Mouse (Mus musculus) stomach, postnatal 0 days (tissue): ENCODE data around the gene Socs7. TPM values are rescaled to one million over a fixed set of nuclear protein-coding genes. Genes with fewer than 3 reads are reported as not detected.

Experiments used
- ATAC-seq: fragments of 200-750 bp; cut with Nextera tagmentation; 2 replicates; pipeline ENCODE4 v1.8.0; 2017; ENCODE audit not compliant: low FRiP score, low TSS enrichment
- DNase-seq: peaks from one replicate; pipeline ENCODE4 v3.0.0-alpha.2; 2016; ENCODE audit warnings: low spot score
- H3K27ac ChIP-seq: fragments of 300-500 bp; sonication (generic); replicated peaks from 2 replicates; pipeline ENCODE4 v1.5.1; 2014; ENCODE audit warnings: mild to moderate bottlenecking, control low read depth
- H3K27me3 ChIP-seq: fragments of 300-500 bp; sonication (generic); 2 replicates; pipeline ENCODE4 v1.6.1; 2014; ENCODE audit warnings: low read length; ENCODE audit not compliant: control insufficient read depth, insufficient read depth
- H3K36me3 ChIP-seq: fragments of 300-500 bp; sonication (generic); 2 replicates; pipeline ENCODE4 v1.6.1; 2014; ENCODE audit warnings: low read length, mixed read lengths; ENCODE audit not compliant: control insufficient read depth, insufficient read depth
- H3K4me1 ChIP-seq: fragments of 300-500 bp; sonication (generic); replicated peaks from 2 replicates; pipeline ENCODE4 v1.6.1; 2014; ENCODE audit warnings: antibody characterized with exemption; ENCODE audit not compliant: control insufficient read depth, insufficient read depth
- H3K4me2 ChIP-seq: fragments of 300-500 bp; sonication (generic); replicated peaks from 2 replicates; pipeline ENCODE4 v1.6.1; 2014; ENCODE audit warnings: low read depth, mild to moderate bottlenecking, control low read depth, moderate library complexity
- H3K4me3 ChIP-seq: fragments of 300-500 bp; sonication (generic); 2 replicates; pipeline ENCODE4 v1.5.1; 2014; ENCODE audit warnings: low read depth, low read length, control low read depth
- H3K9ac ChIP-seq: fragments of 300-500 bp; sonication (generic); 2 replicates; pipeline ENCODE4 v1.6.1; 2014; ENCODE audit warnings: mild to moderate bottlenecking, low read length, control low read depth, mixed read lengths
- H3K9me3 ChIP-seq: fragments of 300-500 bp; sonication (generic); 2 replicates; pipeline ENCODE4 v1.6.1; 2016; ENCODE audit warnings: low read length; ENCODE audit not compliant: control insufficient read depth
- CTCF ChIP-seq: IDR thresholded peaks from 2 replicates; pipeline ENCODE4 v1.5.1; 2016; ENCODE audit warnings: antibody characterized with exemption, low read depth, mild to moderate bottlenecking, moderate library complexity
- EP300 ChIP-seq: optimal IDR thresholded peaks from 2 replicates; pipeline ENCODE3; 2016; ENCODE audit warnings: antibody characterized with exemption
- WGBS: fragments of 180-500 bp; shearing (Covaris S2); extraction: QIAGEN DNeasy Blood & Tissue Kit; methylation state at CpG from one replicate; pipeline ENCODE4 v1.1.7; 2014; 5-methylcytosine and 5-hydroxymethylcytosine counted together
- polyA plus RNA-seq: library from polyadenylated mRNA; unstranded; fragments of >200 nt; fragmentation: Nextera tagmentation; extraction: Ambion mirVana; gene quantifications from 2 replicates; pipeline ENCODE4 v1.2.1, GENCODE M21; 2015

Socs7 gene
- polyA plus RNA-seq, 1 experiment from 2014 or later: 1.3 TPM

DNA sequence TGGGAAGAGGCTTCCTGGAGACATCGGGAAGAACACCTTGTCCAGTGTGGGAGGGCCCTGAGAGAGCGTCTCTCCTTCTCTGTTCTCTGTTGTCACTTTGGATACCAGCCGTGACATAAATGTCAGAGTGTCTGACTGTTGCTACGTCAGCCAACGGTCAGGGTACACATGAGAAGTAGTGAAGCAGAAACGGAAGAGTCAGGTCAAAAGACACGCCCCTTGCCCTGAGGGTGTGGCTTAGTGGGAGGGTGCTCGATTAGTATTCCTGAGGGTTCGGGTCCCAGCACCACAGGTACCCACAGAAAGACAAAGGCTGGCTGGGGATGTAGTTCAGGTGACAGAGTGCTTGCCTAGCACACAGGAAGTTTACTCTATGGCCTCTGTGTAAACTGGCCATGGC lies 29.3 kb upstream of the Socs7 start:
- DNase-seq (peak; percentile 39), ATAC-seq (no peak)
- H3K27ac ChIP-seq: no peak overlapping the region
- H3K9me3 ChIP-seq: no peaks in the 10 kb centered on the region
- no peaks in the 10 kb centered on the region for H3K4me1 ChIP-seq
- TF ChIP-seq EP300: no peak
- TF ChIP-seq CTCF: no peak
- 49% methylated on average over 9 of the region's 9 CpGs for WGBS
- no peaks in the 10 kb centered on the region for H3K27me3 ChIP-seq
- no peak overlapping the region for H3K4me2 ChIP-seq
- peaks cover 5% of the 10 kb centered on the region; the same call in 1 of the 2 replicates for H3K36me3 ChIP-seq
- no peak overlapping the region for H3K9ac ChIP-seq
- no peak overlapping the region for H3K4me3 ChIP-seq

- no peaks in the 10 kb centered on the region for H3K4me1 ChIP-seq
- H3K4me3 ChIP-seq: no peak overlapping the region
- H3K9ac ChIP-seq: no peak overlapping the region
- TF ChIP-seq EP300 (no peak), CTCF (no peak)
- ATAC-seq: no peak
- no peaks in the 10 kb centered on the region for H3K9me3 ChIP-seq
- WGBS: 23% methylated on average over 1 of the region's 1 CpGs
- no peak overlapping the region for H3K27ac ChIP-seq
- H3K27me3 ChIP-seq: no peaks in the 10 kb centered on the region
- DNase-seq: no peak
- H3K4me2 ChIP-seq: no peak overlapping the region
- H3K36me3 ChIP-seq: peaks cover 5% of the 10 kb centered on the region; the same call in 1 of the 2 replicates
Measured at GRCm38 (mm10) chr11:97333896-97334295, 28.5 kb upstream of the Socs7 start.

GRCm38 (mm10) chr11:97334400-97334799 lies 28.0 kb upstream of the Socs7 start:
- ATAC-seq (no peak), DNase-seq (no peak)
- TF ChIP-seq CTCF: no peak
- TF ChIP-seq EP300: no peak
- Histone ChIP-seq H3K9me3 (no peaks in the 10 kb centered on the region), H3K9ac (no peak overlapping the region), H3K4me1 (no peaks in the 10 kb centered on the region), H3K4me3 (no peak overlapping the region), H3K27ac (no peak overlapping the region), H3K27me3 (no peaks in the 10 kb centered on the region), H3K36me3 (peaks cover under 1% of the 10 kb centered on the region; the same call in 1 of the 2 replicates), H3K4me2 (no peak overlapping the region)
- WGBS: 72% methylated on average over 9 of the region's 9 CpGs

- 55% methylated on average over 6 of the region's 6 CpGs for WGBS
- DNase-seq (no peak), ATAC-seq (no peak)
- no peak overlapping the region for H3K9ac ChIP-seq
- H3K36me3 ChIP-seq: no peaks in the 10 kb centered on the region
- H3K27ac ChIP-seq: no peak overlapping the region
- H3K4me2 ChIP-seq: no peak overlapping the region
- no peak for TF ChIP-seq EP300
- TF ChIP-seq CTCF: no peak
- no peak overlapping the region for H3K4me3 ChIP-seq
- no peaks in the 10 kb centered on the region for H3K27me3 ChIP-seq
- H3K9me3 ChIP-seq: no peaks in the 10 kb centered on the region
- H3K4me1 ChIP-seq: no peaks in the 10 kb centered on the region
Measured at GRCm38 (mm10) chr11:97336238-97336637, 26.1 kb upstream of the Socs7 start.

DNA sequence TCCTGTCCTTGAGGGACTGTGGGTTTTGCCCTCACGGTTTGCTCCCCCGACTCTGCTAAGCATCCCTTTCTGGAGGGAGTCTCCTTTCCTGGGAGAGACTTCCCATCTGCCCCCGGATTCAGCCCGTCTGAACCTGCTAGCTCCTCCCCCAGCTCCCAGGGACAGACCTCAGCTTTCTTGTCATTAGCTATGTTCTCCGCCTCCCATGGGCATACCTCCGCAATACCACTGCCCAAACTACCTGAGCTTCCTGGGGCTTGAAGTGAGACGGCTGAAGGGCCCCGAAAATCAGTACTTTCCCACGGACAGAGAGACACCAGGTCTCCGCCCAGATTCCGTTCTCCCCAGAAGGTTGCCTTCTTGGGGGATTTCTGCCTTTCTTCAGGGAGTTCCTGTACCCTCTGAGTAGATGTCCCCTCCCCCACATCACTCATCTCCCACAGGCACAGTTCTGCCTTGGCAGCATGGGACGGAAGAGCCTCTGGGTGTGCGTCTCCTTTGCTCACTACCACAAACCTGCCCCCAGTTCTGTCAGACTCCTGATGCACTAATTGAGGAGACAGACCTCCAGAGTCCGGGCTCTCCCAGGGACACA lies 25.5 kb upstream of the Socs7 start:
- H3K4me2 ChIP-seq: no peak overlapping the region
- no peak for ATAC-seq
- no peaks in the 10 kb centered on the region for H3K36me3 ChIP-seq
- H3K9me3 ChIP-seq: no peaks in the 10 kb centered on the region
- H3K27me3 ChIP-seq: no peaks in the 10 kb centered on the region
- H3K9ac ChIP-seq: no peak overlapping the region
- no peaks in the 10 kb centered on the region for H3K4me1 ChIP-seq
- no peak overlapping the region for H3K27ac ChIP-seq
- no peak for DNase-seq
- WGBS: 60% methylated on average over 14 of the region's 14 CpGs
- TF ChIP-seq EP300 (no peak), CTCF (no peak)
- H3K4me3 ChIP-seq: no peak overlapping the region

DNA sequence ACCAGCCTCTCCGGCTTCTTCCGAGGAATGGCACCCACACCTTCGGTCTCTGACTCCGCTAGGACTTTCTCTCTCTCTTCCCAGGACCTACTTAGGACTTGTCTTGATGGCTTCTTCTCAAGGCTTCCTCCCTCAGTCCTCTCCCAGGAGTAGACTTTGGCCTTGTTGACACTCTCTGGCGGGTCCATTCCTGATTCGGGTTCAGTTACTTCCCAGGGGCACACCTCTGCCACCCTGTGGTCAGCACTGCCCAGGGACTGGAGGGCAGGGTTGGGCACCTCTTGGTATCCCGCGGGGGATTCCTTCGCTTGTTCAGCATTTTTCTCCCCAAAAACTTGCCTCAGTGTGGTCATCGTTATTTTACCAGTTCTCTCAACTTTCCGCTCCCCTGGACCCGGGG lies 25.0 kb upstream of the Socs7 start:
- H3K9ac ChIP-seq: no peak overlapping the region
- H3K4me1 ChIP-seq: no peaks in the 10 kb centered on the region
- no peak overlapping the region for H3K27ac ChIP-seq
- DNase-seq: peak; percentile 65
- no peaks in the 10 kb centered on the region for H3K27me3 ChIP-seq
- no peak overlapping the region for H3K4me2 ChIP-seq
- WGBS: 83% methylated on average over 12 of the region's 12 CpGs
- TF ChIP-seq EP300 (no peak), CTCF (peak; percentile 55)
- no peaks in the 10 kb centered on the region for H3K36me3 ChIP-seq
- H3K4me3 ChIP-seq: no peak overlapping the region
- H3K9me3 ChIP-seq: no peaks in the 10 kb centered on the region
- ATAC-seq: peak; percentile 68
